41 mouse cellular contexts compared by ENCODE assay signal in genomic region chr1:34481920-34482669, GRCm38 (mm10). TPM values are rescaled to one million over a fixed set of nuclear protein-coding genes. Genes with fewer than 3 reads are reported as not detected.
DNase-seq lines count a peak whose midpoint lies in the region; ATAC-seq and TF ChIP-seq lines count a peak whose summit lies in the region.
"Had no signal": no experiment of that assay in that cellular context is flagged by ENCODE, and none has a peak within 500 bp of the region (broad histone marks: within the 10 kb centered on the region; RNA-seq: fewer than 3 reads in every experiment).

No protein-coding gene starts in this region.

- intact Hi-C loops in left cerebral cortex, postnatal 10 days (cut with DNase I) = no loop called here

- no peak overlapping the region for H3K4me3 ChIP-seq in spleen, adult 2 months (ENCODE audit: extremely low read depth, insufficient read depth, insufficient read length)
- H3K4me3 ChIP-seq in bone marrow macrophage, adult 2 months (ENCODE audit: insufficient read depth, low read length) = no peak overlapping the region
- no peak overlapping the region for H3K4me3 ChIP-seq in intestine, embryonic 15.5 days (replicated peaks)
- H3K4me3 ChIP-seq: embryonic facial prominence, embryonic 12.5 days; forebrain, embryonic 10.5 days; forebrain, embryonic 15.5 days; gastrocnemius, adult 2 months; kidney, embryonic 15.5 days; layer of hippocampus, adult 2 months; liver, embryonic 13.5 days; neural tube, embryonic 12.5 days had no signal

- no peak overlapping the region for H3K9ac ChIP-seq in intestine, embryonic 15.5 days
- H3K9ac ChIP-seq: embryonic facial prominence, embryonic 12.5 days; forebrain, embryonic 15.5 days; kidney, embryonic 15.5 days; liver, embryonic 13.5 days; neural tube, embryonic 12.5 days had no signal

- H3K27me3 ChIP-seq in spleen, adult 2 months (ENCODE audit: control insufficient read depth, insufficient read depth, low read length) = no peaks in the 10 kb centered on the region
- 0 out of 2 replicates have a peak, but pooled peaks cover 5% of the 10 kb centered on the region for H3K27me3 ChIP-seq in intestine, embryonic 15.5 days (replicated peaks)
- H3K27me3 ChIP-seq: forebrain, embryonic 15.5 days; liver, embryonic 13.5 days had no signal

- H3K9me3 ChIP-seq in intestine, embryonic 15.5 days = no peaks in the 10 kb centered on the region
- H3K9me3 ChIP-seq: embryonic facial prominence, embryonic 12.5 days; forebrain, embryonic 10.5 days; forebrain, embryonic 15.5 days; kidney, embryonic 15.5 days; liver, embryonic 13.5 days; neural tube, embryonic 12.5 days had no signal

- DNase-seq in spleen, adult 2 months (ENCODE audit: low read depth in 1 of 2, low spot score in 2 of 2) = no peak
- DNase-seq in spleen, postnatal 4 days (ENCODE audit: low spot score in 2 of 2) = no peak
- peak; percentile 37 for DNase-seq in naive thymus-derived CD4-positive, alpha-beta T cell, adult 2 months (ENCODE audit: low read depth)
- no peak for DNase-seq in left cerebral cortex, postnatal 10 days (ENCODE audit: extremely low spot score in 1 of 2, low spot score in 2 of 2)
- DNase-seq in lung, postnatal 25 days (ENCODE audit: low spot score) = no peak
- no peak for DNase-seq in retina, embryonic 14.5 days (ENCODE audit: low spot score)
- DNase-seq: adrenal gland, postnatal 25 days; cerebellum, adult 8-10 months; cerebellum, postnatal 25 days; embryo, embryonic 11 days; gastrocnemius, adult 2 months; gastrocnemius, postnatal 36 days; heart, postnatal 14 days; kidney, adult 18-20 months; kidney, postnatal 25 days; left cerebral cortex, postnatal 4 days; liver, embryonic 13.5 days; lung, adult 2 months; lung, postnatal 10 days had no signal

- H3K36me3 ChIP-seq in spleen, adult 2 months (ENCODE audit: control insufficient read depth, insufficient read depth, low read length) = no peaks in the 10 kb centered on the region
- H3K36me3 ChIP-seq in intestine, embryonic 15.5 days = no peaks in the 10 kb centered on the region
- H3K36me3 ChIP-seq: embryonic facial prominence, embryonic 12.5 days; forebrain, embryonic 10.5 days; forebrain, embryonic 15.5 days; kidney, embryonic 15.5 days; liver, embryonic 13.5 days; neural tube, embryonic 12.5 days had no signal

- TF ChIP-seq POLR2A in spleen, adult 2 months (IDR thresholded peaks at IDR 0.05; ENCODE audit: low read depth, low read length) = no peak
- TF ChIP-seq POLR2A in bone marrow macrophage, adult 2 months (IDR thresholded peaks at IDR 0.05; ENCODE audit: borderline replicate concordance, low read depth, low read length) = no peak

- ATAC-seq in intestine, embryonic 15.5 days = peak; percentile 37; the same call in 1 of the 2 replicates
- ATAC-seq: CD4-positive, CD25-positive, alpha-beta regulatory T cell, adult 4 months; forebrain, embryonic 15.5 days; hindbrain, postnatal 0 days; midbrain, embryonic 16.5 days had no signal

- no peak overlapping the region for H3K4me2 ChIP-seq in intestine, embryonic 15.5 days (replicated peaks)
- H3K4me2 ChIP-seq: embryonic facial prominence, embryonic 12.5 days; forebrain, embryonic 15.5 days; kidney, embryonic 15.5 days; liver, embryonic 13.5 days; midbrain, embryonic 11.5 days; neural tube, embryonic 12.5 days had no signal

- H3K27ac ChIP-seq in spleen, adult 2 months (ENCODE audit: insufficient read depth, low read length) = peak overlapping the region; percentile 30; the same call in 1 of the 2 replicates
- peak overlapping the region; percentile 60 for H3K27ac ChIP-seq in bone marrow macrophage, adult 2 months (ENCODE audit: insufficient read depth, low read depth, low read length)
- no peak overlapping the region for H3K27ac ChIP-seq in intestine, embryonic 15.5 days
- H3K27ac ChIP-seq: embryonic facial prominence, embryonic 12.5 days; forebrain, embryonic 10.5 days; forebrain, embryonic 15.5 days; gastrocnemius, adult 2 months; hindbrain, postnatal 0 days; kidney, embryonic 15.5 days; layer of hippocampus, adult 2 months; liver, embryonic 13.5 days; neural tube, embryonic 12.5 days had no signal

- no peak for TF ChIP-seq CTCF in spleen, adult 2 months (IDR thresholded peaks at IDR 0.05; ENCODE audit: extremely low read depth, insufficient read depth, insufficient read length, insufficient replicate concordance)
- no peak for TF ChIP-seq CTCF in bone marrow macrophage, adult 2 months (IDR thresholded peaks at IDR 0.05; ENCODE audit: low read depth, low read length)

- 15% methylated on average over 5 of the region's 5 CpGs for WGBS in spleen, adult 2 months
- WGBS in intestine, embryonic 15.5 days = 37% methylated on average over 5 of the region's 5 CpGs

- H3K4me1 ChIP-seq in spleen, adult 2 months (ENCODE audit: control insufficient read depth, insufficient read depth, insufficient read length) = peaks cover 47% of the 10 kb centered on the region
- H3K4me1 ChIP-seq in bone marrow macrophage, adult 2 months (ENCODE audit: control insufficient read depth, insufficient read depth, low read length) = peaks cover 52% of the 10 kb centered on the region
- peaks cover 4% of the 10 kb centered on the region for H3K4me1 ChIP-seq in intestine, embryonic 15.5 days (replicated peaks)
- H3K4me1 ChIP-seq: embryonic facial prominence, embryonic 12.5 days had no signal

RNA-seq across cellular contexts. Expression of gene Prss39, which starts 16.1 kb away (rescaled TPM):
- polyA plus RNA-seq in spleen, adult 2 months (2012; rRNA removed) = 0.12 TPM in 1 of 2 replicates, not detected in the other
- not detected in 2 replicates for polyA plus RNA-seq in bone marrow macrophage, adult 2 months (2012; ENCODE audit: insufficient read depth, insufficient read length, missing spikeins)
- not detected in 2 replicates for polyA plus RNA-seq in intestine, embryonic 15.5 days (2015; fragmentation: Nextera tagmentation; extraction: Ambion mirVana)
- not detected for total RNA-seq in left cerebral cortex, postnatal 10 days (2021)
- total RNA-seq: adrenal gland, adult 18-20 months; adrenal gland, postnatal 25 days; gastrocnemius, adult 2 months; gastrocnemius, postnatal 36 days; heart, postnatal 14 days; hindbrain, postnatal 0 days; layer of hippocampus, adult 2 months; layer of hippocampus, postnatal 25 days; left cerebral cortex, adult 8-10 months; left cerebral cortex, postnatal 4 days; megakaryocyte, adult 5-6 weeks had no signal
- polyA plus RNA-seq: brain, embryonic 14.5 days; CD4-positive, CD25-positive, alpha-beta regulatory T cell, adult 4 months; embryonic facial prominence, embryonic 12.5 days; forebrain, embryonic 10.5 days; forebrain, embryonic 15.5 days; heart, embryonic 14.5 days; hindbrain, embryonic 11.5 days; hindbrain, postnatal 0 days; kidney, embryonic 15.5 days; limb, embryonic 14.5 days; liver, embryonic 13.5 days; midbrain, embryonic 11.5 days; midbrain, embryonic 16.5 days; neural tube, embryonic 12.5 days; stomach, embryonic 16.5 days had no signal

RNA-seq across cellular contexts. Expression of gene Ptpn18, which starts 22.5 kb away (rescaled TPM):
- polyA plus RNA-seq in spleen, adult 2 months (2012; rRNA removed) = 587 and 1,136 TPM in 2 replicates
- 145 and 150 TPM in 2 replicates for polyA plus RNA-seq in bone marrow macrophage, adult 2 months (2012; ENCODE audit: insufficient read depth, insufficient read length, missing spikeins)
- polyA plus RNA-seq in intestine, embryonic 15.5 days (2015; fragmentation: Nextera tagmentation; extraction: Ambion mirVana) = 22.9 and 28.5 TPM in 2 replicates
- total RNA-seq in left cerebral cortex, postnatal 10 days (2021) = 1 to 10 TPM; 3.6 to 4.6 TPM

RNA-seq across cellular contexts. Expression of gene Imp4, which starts 42.4 kb away (rescaled TPM):
- polyA plus RNA-seq in spleen, adult 2 months (2012; rRNA removed) = 40.7 and 49.2 TPM in 2 replicates
- 35.3 and 40.9 TPM in 2 replicates for polyA plus RNA-seq in bone marrow macrophage, adult 2 months (2012; ENCODE audit: insufficient read depth, insufficient read length, missing spikeins)
- 109 and 113 TPM in 2 replicates for polyA plus RNA-seq in intestine, embryonic 15.5 days (2015; fragmentation: Nextera tagmentation; extraction: Ambion mirVana)
- 10 to 100 TPM; 31.2 to 31.4 TPM for total RNA-seq in left cerebral cortex, postnatal 10 days (2021)

RNA-seq across cellular contexts. Expression of gene Ccdc115, which starts 42.6 kb away (rescaled TPM):
- polyA plus RNA-seq in spleen, adult 2 months (2012; rRNA removed) = 19.2 and 25.7 TPM in 2 replicates
- polyA plus RNA-seq in bone marrow macrophage, adult 2 months (2012; ENCODE audit: insufficient read depth, insufficient read length, missing spikeins) = 44.1 and 44.5 TPM in 2 replicates
- 60.9 and 61.9 TPM in 2 replicates for polyA plus RNA-seq in intestine, embryonic 15.5 days (2015; fragmentation: Nextera tagmentation; extraction: Ambion mirVana)
- total RNA-seq in left cerebral cortex, postnatal 10 days (2021) = 10 to 100 TPM; 19.4 to 19.8 TPM

RNA-seq across cellular contexts. Expression of gene Cfc1, which starts 53.4 kb away (rescaled TPM):
- polyA plus RNA-seq in spleen, adult 2 months (2012; rRNA removed) = not detected in 2 replicates
- polyA plus RNA-seq in bone marrow macrophage, adult 2 months (2012; ENCODE audit: insufficient read depth, insufficient read length, missing spikeins) = not detected in 2 replicates
- not detected in 2 replicates for polyA plus RNA-seq in intestine, embryonic 15.5 days (2015; fragmentation: Nextera tagmentation; extraction: Ambion mirVana)
- not detected for total RNA-seq in left cerebral cortex, postnatal 10 days (2021)
- total RNA-seq: adrenal gland, adult 18-20 months; adrenal gland, postnatal 25 days; gastrocnemius, adult 2 months; gastrocnemius, postnatal 36 days; heart, adult 8-10 months; heart, postnatal 14 days; layer of hippocampus, postnatal 25 days; left cerebral cortex, adult 8-10 months; left cerebral cortex, postnatal 4 days; megakaryocyte, adult 5-6 weeks had no signal
- polyA plus RNA-seq: forebrain, embryonic 10.5 days; forebrain, embryonic 15.5 days; heart, embryonic 14.5 days; hindbrain, embryonic 11.5 days; kidney, embryonic 15.5 days; liver, embryonic 13.5 days; lung, adult 2 months; midbrain, embryonic 11.5 days; neural tube, embryonic 12.5 days had no signal
